Mouse (Mus musculus) ovary, adult 2 months (tissue): ENCODE data around the gene Saa3. TPM values are rescaled to one million over a fixed set of nuclear protein-coding genes. Genes with fewer than 3 reads are reported as not detected.

Source experiments
- polyA plus RNA-seq: library from polyadenylated mRNA; depleted of rRNA; stranded (reverse); fragments of >200 nt; gene quantifications from 2 replicates; pipeline ENCODE4 v1.2.3, GENCODE M21; 2012; rRNA removed

Saa3 gene
- 0.73 and 1.8 TPM in 2 replicates for polyA plus RNA-seq

DNA sequence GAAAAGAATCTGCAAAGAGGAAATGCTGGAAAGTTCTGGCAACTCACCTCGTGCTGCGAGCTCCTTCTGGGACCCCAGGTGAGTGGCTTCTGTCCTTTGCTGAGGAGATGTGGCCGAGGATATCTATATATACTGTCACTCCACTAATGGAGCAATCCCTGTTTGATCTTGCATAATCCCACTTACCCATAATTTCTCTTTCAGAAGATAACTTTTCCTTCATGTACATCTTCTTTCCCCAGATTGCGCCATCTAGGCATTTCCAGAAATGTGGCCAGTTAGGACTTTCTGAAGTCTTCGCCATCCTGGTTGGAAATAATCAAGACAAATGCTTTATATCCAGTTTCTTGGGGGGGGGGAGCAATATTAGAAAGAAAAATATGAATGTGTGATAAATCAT, at the start of gene Saa3:
Gene Saa3, minus strand, starts transcription at position 101 of the 400 bp plus-strand sequence.

DNA sequence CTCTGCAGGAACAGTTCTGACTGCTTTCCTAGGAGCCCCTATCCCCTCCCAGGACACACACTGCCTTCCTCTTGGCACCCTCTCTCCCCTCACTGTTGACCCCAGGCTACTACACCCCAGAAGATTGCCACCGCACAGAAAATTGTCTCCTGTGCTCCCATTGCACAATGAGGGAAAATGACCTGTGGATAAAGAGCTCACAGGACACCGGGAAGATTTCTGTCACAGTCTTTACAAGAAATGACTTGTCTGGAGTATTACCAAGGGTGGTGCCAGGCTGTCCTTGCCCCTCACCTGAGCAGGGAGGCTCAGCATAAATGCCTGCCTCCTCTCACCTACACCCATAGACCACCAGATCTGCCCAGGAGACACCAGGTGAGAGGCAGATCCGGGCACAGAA, 36.0 kb upstream of the Saa3 start, which contains the start of gene Saa2:
Gene Saa2, plus strand, starts transcription at position 301 of the 400 bp plus-strand sequence.

DNA sequence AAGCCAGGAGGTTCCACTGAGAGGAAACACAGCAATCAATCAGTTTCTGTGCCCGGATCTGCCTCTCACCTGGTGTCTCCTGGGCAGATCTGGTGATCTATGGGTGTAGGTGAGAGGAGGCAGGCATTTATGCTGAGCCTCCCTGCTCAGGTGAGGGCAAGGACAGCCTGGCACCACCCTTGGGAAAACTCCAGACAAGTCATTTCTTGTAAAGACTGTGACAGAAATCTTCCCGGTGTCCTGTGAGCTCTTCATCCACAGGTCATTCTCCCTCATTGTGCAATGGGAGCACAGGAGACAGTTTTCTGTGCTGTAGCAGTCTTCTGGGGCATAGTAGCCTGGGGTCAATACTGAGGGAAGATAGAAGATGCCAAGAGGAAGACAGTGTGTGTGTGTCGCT, 27.4 kb upstream of the Saa3 start, which contains the start of gene Saa1:
Gene Saa1, minus strand, starts transcription at position 101 of the 400 bp plus-strand sequence.

DNA sequence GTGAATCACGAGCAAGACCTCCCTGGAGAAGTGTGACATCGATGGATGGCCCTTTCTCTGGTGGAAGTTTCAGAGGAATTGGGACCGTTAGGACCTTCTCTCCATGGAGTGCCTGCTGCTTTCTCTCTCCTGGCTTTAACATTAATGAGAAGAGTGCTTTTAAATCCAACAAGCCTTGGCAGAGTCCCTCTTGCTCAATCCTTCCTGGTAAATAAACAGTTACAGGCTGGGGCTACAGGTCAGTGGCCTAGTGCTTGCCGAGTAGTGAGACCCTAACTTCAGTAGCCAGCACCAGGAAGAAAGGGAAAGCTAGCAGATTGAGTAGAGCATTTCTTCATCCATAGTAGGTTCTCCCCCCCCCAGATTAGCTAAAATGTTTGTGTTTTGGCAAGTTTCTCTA, 17.0 kb upstream of the Saa3 start, which contains the start of gene Saa4:
Gene Saa4, minus strand, starts transcription at position 146 of the 400 bp plus-strand sequence.

DNA sequence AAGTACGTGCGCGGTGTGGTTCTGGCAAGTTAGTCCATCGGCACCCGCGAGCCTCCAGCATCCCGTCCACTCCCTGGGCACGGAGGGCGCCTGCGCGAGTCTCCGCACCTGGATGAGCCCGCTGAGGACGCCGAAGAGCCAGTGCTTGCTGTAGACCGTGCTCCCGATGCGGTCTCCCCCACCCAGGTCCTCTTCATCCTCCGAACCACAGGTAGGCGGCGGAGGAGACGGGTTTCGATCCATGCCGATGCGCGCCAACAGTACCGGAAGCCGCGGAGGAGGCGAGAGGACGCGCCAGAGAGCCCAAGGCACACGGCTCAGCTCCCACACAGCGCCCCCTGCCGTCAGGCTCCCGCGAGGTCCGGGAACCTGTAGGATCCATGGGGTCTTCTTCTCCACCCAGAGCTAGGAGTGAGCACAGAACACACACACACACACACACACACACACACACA, 5.1 kb downstream of the Saa3 start, which contains the start of gene Saal1:
Gene Saal1, minus strand, starts transcription at position 291 of the 455 bp plus-strand sequence.

DNA sequence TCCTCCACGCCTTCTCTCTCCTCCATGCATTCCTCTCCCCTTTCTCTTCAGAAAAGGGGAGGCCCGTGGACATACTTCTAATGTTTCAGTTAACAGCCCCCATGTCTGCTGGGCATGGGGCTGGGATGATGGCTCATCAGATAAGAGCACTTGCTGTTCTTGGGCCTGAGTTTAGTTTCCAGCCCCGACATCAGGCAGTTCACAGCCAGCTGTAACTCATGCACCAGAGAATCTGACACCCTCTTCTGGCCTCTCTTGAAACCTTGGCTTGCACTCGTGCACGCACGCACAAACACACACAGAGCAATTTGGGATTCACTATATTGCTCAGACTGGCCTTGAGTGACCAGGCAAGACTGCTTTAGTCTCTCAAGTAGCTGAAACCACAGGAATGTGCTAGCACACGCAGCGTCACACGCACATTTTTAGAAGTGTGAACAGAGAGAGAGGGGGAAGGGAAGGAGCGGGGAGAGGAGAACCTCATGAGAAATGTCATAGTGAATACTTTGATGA, 43.3 kb downstream of the Saa3 start, which contains the start of gene Tph1:
Gene Tph1, minus strand, starts transcription at position 378 of the 513 bp plus-strand sequence.

Other genes with a start within 250 kb of the Saa3 start
- gene Sergef, start 75.9 kb downstream of the Saa3 start, polyA plus RNA-seq: 16.2 and 17.2 TPM in 2 replicates
- gene Tph1, start 43.2 kb downstream of the Saa3 start, polyA plus RNA-seq: not detected in 2 replicates
- gene Saal1, start 5.0 kb downstream of the Saa3 start, polyA plus RNA-seq: 10.4 and 11.7 TPM in 2 replicates
- gene Saa4, start 16.9 kb upstream of the Saa3 start, polyA plus RNA-seq: 0.12 TPM in 1 of 2 replicates, not detected in the other
- gene Saa1, start 27.3 kb upstream of the Saa3 start, polyA plus RNA-seq: not detected in 2 replicates
- gene Saa2, start 36.1 kb upstream of the Saa3 start, polyA plus RNA-seq: 0.75 and 1.9 TPM in 2 replicates
- gene Hps5, start 80.4 kb upstream of the Saa3 start, polyA plus RNA-seq: 14.9 and 15.9 TPM in 2 replicates
- 7.0 and 8.1 TPM in 2 replicates for gene Gtf2h1, start 80.4 kb upstream of the Saa3 start, polyA plus RNA-seq
- gene Ldha, start 125.8 kb upstream of the Saa3 start, polyA plus RNA-seq: 389 and 492 TPM in 2 replicates
- gene Ldhc, start 145.5 kb upstream of the Saa3 start, polyA plus RNA-seq: 0.15 and 0.36 TPM in 2 replicates
- gene Tsg101, start 204.3 kb upstream of the Saa3 start, polyA plus RNA-seq: 62.7 and 104 TPM in 2 replicates
- 2.5 and 2.9 TPM in 2 replicates for gene Uevld, start 242.8 kb upstream of the Saa3 start, polyA plus RNA-seq